Mouse (Mus musculus) liver, embryonic 14.5 days (tissue): ENCODE results near the gene F12.

Experiments
- CTCF ChIP-seq: IDR thresholded peaks from 2 replicates; pipeline ENCODE4 v1.5.1; 2016; ENCODE audit warnings: antibody characterized with exemption, low read depth, control low read depth
- EP300 ChIP-seq: IDR thresholded peaks from 2 replicates; pipeline ENCODE4 v1.6.1; 2016; ENCODE audit warnings: antibody characterized with exemption, low read depth

DNA sequence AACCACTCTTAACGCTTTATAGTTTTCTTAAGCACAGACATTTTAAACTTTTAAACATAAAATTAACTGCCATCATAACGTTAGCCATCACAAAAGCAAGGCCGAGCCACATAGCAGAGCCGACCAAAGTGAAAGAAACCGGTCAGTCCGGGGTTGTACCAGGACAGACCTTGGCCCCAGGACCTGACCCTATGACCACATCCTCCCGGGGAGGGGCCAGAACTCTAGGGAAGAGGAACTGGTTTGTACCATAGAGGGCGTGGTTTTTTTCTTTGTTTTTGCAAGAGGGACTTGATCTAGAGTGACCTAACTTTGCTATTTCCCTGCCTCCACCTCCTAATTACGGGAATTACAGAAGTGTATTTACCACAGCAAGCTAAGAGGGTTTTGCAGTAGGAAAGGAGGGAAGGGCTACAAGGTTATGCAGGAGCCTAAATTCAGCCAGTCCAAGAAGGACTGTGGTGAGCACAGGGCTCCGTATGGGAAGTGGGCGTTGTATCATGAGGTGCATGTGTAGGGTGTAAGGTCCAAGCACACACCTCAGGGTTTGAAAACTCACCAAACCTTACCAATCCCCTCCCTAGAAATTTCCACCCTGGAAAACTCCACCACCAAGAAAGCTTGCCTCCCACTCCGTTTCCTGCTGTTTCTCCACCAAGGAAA, 2.8 kb upstream of the F12 start:
- TF ChIP-seq CTCF: no peak
- no peak for TF ChIP-seq EP300
